Mouse (Mus musculus): ENCODE data around the gene Dus3l. TPM values are rescaled to one million over a fixed set of nuclear protein-coding genes. Genes with fewer than 3 reads are reported as not detected.

The Dus3l gene
- polyA plus RNA-seq, 1 experiment from 2014 or later: 33.3 TPM

- ATAC-seq (ENCODE audit: insufficient number of reproducible peaks, low FRiP score): no peak
- H3K36me3 ChIP-seq: no peaks in the 10 kb centered on the region
- peak overlapping the region; percentile 17; the same call in 1 of the 2 replicates for H3K4me2 ChIP-seq
- H3K27ac ChIP-seq (ENCODE audit: poor library complexity, severe bottlenecking): no peak overlapping the region
- H3K27me3 ChIP-seq (replicated peaks): peaks cover 95% of the 10 kb centered on the region
- WGBS: 13% methylated on average over 36 of the region's 36 CpGs
- peaks cover 8% of the 10 kb centered on the region; the same call in 1 of the 2 replicates for H3K9me3 ChIP-seq (replicated peaks)
- H3K4me1 ChIP-seq (replicated peaks): peaks cover 29% of the 10 kb centered on the region
- H3K4me3 ChIP-seq: 0 out of 2 replicates have a peak overlapping the region, but pooled peaks have one; percentile 5
- no peak overlapping the region for H3K9ac ChIP-seq
These were observed 10.0 kb upstream of the Dus3l start for GRCm38 (mm10) chr17:56754271-56755185.

- ATAC-seq (ENCODE audit: insufficient number of reproducible peaks, low FRiP score): 0 out of 2 replicates have a peak, but pooled peaks have one; percentile 5
- peaks cover 30% of the 10 kb centered on the region for H3K4me1 ChIP-seq (replicated peaks)
- H3K27me3 ChIP-seq (replicated peaks): peaks cover 89% of the 10 kb centered on the region
These were observed 7.7 kb upstream of the Dus3l start for GRCm38 (mm10) chr17:56756703-56757399.

GRCm38 (mm10) chr17:56757416-56758123, 7.0 kb upstream of the Dus3l start, which contains the start of gene Nrtn:
Nrtn (minus strand) TSS chr17:56757530.
- H3K4me1 ChIP-seq (replicated peaks): peaks cover 36% of the 10 kb centered on the region
- under 1% methylated on average over 48 of the region's 48 CpGs for WGBS
- no peak within 1 kb of the TSS for H3K27ac ChIP-seq (ENCODE audit: poor library complexity, severe bottlenecking)

More at GRCm38 (mm10) chr17:56756703-56757399, 7.7 kb upstream of the Dus3l start:
- Histone ChIP-seq H3K9me3 (replicated peaks) (peaks cover 8% of the 10 kb centered on the region; the same call in 1 of the 2 replicates), H3K9ac (peak overlapping the region; percentile 77), H3K27ac (ENCODE audit: poor library complexity, severe bottlenecking) (no peak overlapping the region), H3K4me2 (peak overlapping the region; percentile 89), H3K4me3 (peak overlapping the region; percentile 51), H3K36me3 (no peaks in the 10 kb centered on the region)
- WGBS: 2% methylated on average over 51 of the region's 51 CpGs

GRCm38 (mm10) chr17:56758132-56758531, 6.4 kb upstream of the Dus3l start:
- Histone ChIP-seq H3K27ac (ENCODE audit: poor library complexity, severe bottlenecking) (no peak overlapping the region), H3K4me2 (peak overlapping the region; percentile 89; the same call in 1 of the 2 replicates), H3K4me1 (replicated peaks) (peaks cover 41% of the 10 kb centered on the region), H3K9me3 (replicated peaks) (peaks cover 8% of the 10 kb centered on the region; the same call in 1 of the 2 replicates), H3K27me3 (replicated peaks) (peaks cover 76% of the 10 kb centered on the region), H3K36me3 (no peaks in the 10 kb centered on the region), H3K9ac (no peak overlapping the region), H3K4me3 (no peak overlapping the region)
- 4% methylated on average over 12 of the region's 12 CpGs for WGBS
- ATAC-seq (ENCODE audit: insufficient number of reproducible peaks, low FRiP score): no peak

More at GRCm38 (mm10) chr17:56757416-56758123, 7.0 kb upstream of the Dus3l start, which contains the start of gene Nrtn:
- Histone ChIP-seq H3K27me3 (replicated peaks) (peaks cover 82% of the 10 kb centered on the region), H3K9ac (peak within 1 kb of the TSS; percentile 77), H3K9me3 (replicated peaks) (peaks cover 8% of the 10 kb centered on the region; the same call in 1 of the 2 replicates), H3K36me3 (no peaks in the 10 kb centered on the region), H3K4me3 (peak within 1 kb of the TSS; percentile 51), H3K4me2 (peak within 1 kb of the TSS; percentile 89)
- peak; percentile 76 for ATAC-seq (ENCODE audit: insufficient number of reproducible peaks, low FRiP score)

DNA sequence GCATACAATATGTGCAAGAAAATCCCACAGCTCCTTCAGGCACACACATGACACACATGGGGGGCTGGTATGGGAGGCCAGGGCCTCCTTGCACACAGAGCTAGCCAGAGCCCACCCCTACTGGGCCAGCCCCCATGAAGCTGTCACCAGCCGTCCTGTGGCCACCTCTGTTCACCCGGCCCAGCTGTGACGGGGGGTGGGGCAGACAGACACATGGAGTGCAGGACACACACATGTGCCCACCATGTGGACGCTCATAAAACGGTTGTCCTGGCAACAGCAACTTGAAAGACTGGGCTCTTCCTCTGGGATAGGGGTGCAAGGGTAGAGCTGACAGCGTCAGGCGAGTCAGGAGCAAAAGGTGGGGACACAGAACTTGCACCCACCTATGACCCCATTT, 5.3 kb upstream of the Dus3l start:
- H3K9me3 ChIP-seq (replicated peaks): peaks cover 8% of the 10 kb centered on the region; the same call in 1 of the 2 replicates
- H3K4me3 ChIP-seq: no peak overlapping the region
- peaks cover 42% of the 10 kb centered on the region for H3K4me1 ChIP-seq (replicated peaks)
- 61% methylated on average over 7 of the region's 7 CpGs for WGBS
- H3K4me2 ChIP-seq: no peak overlapping the region
- H3K36me3 ChIP-seq: no peaks in the 10 kb centered on the region
- peaks cover 65% of the 10 kb centered on the region for H3K27me3 ChIP-seq (replicated peaks)
- no peak overlapping the region for H3K9ac ChIP-seq
- H3K27ac ChIP-seq (ENCODE audit: poor library complexity, severe bottlenecking): no peak overlapping the region
- no peak for ATAC-seq (ENCODE audit: insufficient number of reproducible peaks, low FRiP score)

DNA sequence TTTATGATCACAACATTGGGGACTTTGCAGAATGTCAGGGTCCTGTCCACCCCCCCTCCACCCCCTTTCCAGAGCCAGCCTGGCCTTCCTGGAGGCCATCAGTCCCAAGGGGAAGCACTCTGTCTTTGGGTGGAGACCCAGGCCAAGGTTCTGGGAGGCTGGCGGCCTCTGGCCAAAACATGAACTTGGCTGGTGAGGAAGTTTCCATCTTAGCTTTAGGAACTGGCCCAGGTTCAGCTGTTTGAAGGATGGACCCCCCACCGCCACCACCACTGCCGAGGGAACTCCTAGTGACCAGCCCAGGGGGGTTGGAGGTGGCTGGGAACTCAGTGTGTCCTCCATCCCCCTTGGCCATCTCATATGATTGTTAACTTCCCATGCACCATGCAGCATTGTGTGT, 3.5 kb upstream of the Dus3l start:
- WGBS: 70% methylated on average over 3 of the region's 3 CpGs
- Histone ChIP-seq H3K27me3 (replicated peaks) (peaks cover 47% of the 10 kb centered on the region), H3K4me2 (no peak overlapping the region), H3K27ac (ENCODE audit: poor library complexity, severe bottlenecking) (no peak overlapping the region), H3K36me3 (no peaks in the 10 kb centered on the region), H3K4me3 (no peak overlapping the region), H3K9me3 (replicated peaks) (peaks cover 8% of the 10 kb centered on the region; the same call in 1 of the 2 replicates), H3K4me1 (replicated peaks) (peaks cover 41% of the 10 kb centered on the region), H3K9ac (no peak overlapping the region)
- no peak for ATAC-seq (ENCODE audit: insufficient number of reproducible peaks, low FRiP score)

GRCm38 (mm10) chr17:56761991-56762410, 2.6 kb upstream of the Dus3l start:
- Histone ChIP-seq H3K4me2 (peak overlapping the region; percentile 65), H3K27me3 (replicated peaks) (peaks cover 38% of the 10 kb centered on the region), H3K4me1 (replicated peaks) (peaks cover 37% of the 10 kb centered on the region), H3K9me3 (replicated peaks) (peaks cover 8% of the 10 kb centered on the region; the same call in 1 of the 2 replicates), H3K27ac (ENCODE audit: poor library complexity, severe bottlenecking) (peak overlapping the region; percentile 81), H3K4me3 (peak overlapping the region; percentile 40), H3K9ac (peak overlapping the region; percentile 43), H3K36me3 (peaks cover 7% of the 10 kb centered on the region)
- 1% methylated on average over 28 of the region's 28 CpGs for WGBS
- peak; percentile 79 for ATAC-seq (ENCODE audit: insufficient number of reproducible peaks, low FRiP score)

DNA sequence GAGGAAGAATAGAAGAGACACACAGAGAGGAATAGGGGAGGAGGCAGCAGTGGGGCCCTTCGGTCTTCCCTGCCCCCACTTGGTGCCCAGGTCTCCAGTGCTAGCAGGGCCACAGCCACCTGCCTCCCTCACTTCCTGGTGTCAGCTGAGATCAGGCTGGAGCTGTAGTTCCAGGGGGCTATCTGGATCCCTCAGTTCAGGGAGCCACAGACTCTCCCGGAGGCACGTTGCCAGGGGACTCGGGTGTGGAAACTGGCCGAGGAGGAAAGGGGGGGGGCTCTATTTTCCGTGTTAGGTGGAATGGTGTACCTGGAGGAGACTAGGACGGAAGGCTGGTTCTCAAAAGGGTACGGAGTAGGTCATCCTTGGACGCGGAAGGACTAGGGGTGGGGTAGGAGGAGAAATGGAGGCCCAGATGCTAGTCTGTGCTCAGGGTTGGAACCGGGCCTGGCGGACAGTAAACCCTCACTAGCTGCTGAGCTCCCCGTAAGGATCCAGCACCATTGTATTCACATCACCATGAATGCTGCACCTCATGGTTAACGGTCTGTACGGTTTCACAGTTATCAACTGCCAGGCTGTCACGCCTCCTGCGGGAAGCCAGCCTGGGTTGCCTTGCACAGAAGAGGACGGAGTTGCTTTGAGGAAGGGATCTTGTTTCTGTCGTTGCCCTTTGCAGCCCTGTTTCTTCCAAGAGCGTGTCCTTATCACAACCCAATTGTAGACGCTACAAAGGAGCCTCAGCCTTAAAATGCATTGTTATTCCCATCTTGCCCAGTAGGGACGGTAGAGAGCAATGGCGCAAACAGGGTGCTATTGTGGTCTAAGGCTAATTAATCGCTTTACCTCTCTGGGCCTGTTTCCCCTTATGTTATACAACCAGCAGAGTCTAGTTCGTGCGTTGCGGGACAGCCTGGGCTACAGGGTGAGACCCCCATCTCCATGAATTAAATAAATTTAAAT, 1.5 kb upstream of the Dus3l start:
- Histone ChIP-seq H3K9me3 (replicated peaks) (peaks cover 6% of the 10 kb centered on the region; the same call in 1 of the 2 replicates), H3K9ac (peak overlapping the region; percentile 43; the same call in 1 of the 2 replicates), H3K27ac (ENCODE audit: poor library complexity, severe bottlenecking) (peak overlapping the region; percentile 81), H3K4me2 (peak overlapping the region; percentile 65), H3K4me1 (replicated peaks) (peaks cover 27% of the 10 kb centered on the region), H3K4me3 (no peak overlapping the region), H3K27me3 (replicated peaks) (peaks cover 27% of the 10 kb centered on the region), H3K36me3 (peaks cover 17% of the 10 kb centered on the region)
- WGBS: 37% methylated on average over 27 of the region's 27 CpGs
- no peak for ATAC-seq (ENCODE audit: insufficient number of reproducible peaks, low FRiP score)

GRCm38 (mm10) chr17:56763741-56764250, 761 bp upstream of the Dus3l start:
- H3K27ac ChIP-seq (ENCODE audit: poor library complexity, severe bottlenecking): peak overlapping the region; percentile 95; the same call in 1 of the 2 replicates

More at GRCm38 (mm10) chr17:56763741-56764250, 761 bp upstream of the Dus3l start:
- ATAC-seq (ENCODE audit: insufficient number of reproducible peaks, low FRiP score): no peak
- no peaks in the 10 kb centered on the region for H3K9me3 ChIP-seq (replicated peaks)
- H3K4me3 ChIP-seq: no peak overlapping the region
- H3K36me3 ChIP-seq: peaks cover 25% of the 10 kb centered on the region
- H3K27me3 ChIP-seq (replicated peaks): peaks cover 21% of the 10 kb centered on the region
- H3K4me1 ChIP-seq (replicated peaks): peaks cover 25% of the 10 kb centered on the region
- H3K4me2 ChIP-seq: peak overlapping the region; percentile 79
- WGBS: 69% methylated on average over 8 of the region's 8 CpGs
- H3K9ac ChIP-seq: no peak overlapping the region
